Mouse (Mus musculus): ENCODE data around the gene Ibtk.
"Not testable (repeated sequence)": the region's sequence is repeated elsewhere in the genome, so short reads cannot be mapped to it uniquely, and the experiment has no call there.

Gene Ibtk

DNA sequence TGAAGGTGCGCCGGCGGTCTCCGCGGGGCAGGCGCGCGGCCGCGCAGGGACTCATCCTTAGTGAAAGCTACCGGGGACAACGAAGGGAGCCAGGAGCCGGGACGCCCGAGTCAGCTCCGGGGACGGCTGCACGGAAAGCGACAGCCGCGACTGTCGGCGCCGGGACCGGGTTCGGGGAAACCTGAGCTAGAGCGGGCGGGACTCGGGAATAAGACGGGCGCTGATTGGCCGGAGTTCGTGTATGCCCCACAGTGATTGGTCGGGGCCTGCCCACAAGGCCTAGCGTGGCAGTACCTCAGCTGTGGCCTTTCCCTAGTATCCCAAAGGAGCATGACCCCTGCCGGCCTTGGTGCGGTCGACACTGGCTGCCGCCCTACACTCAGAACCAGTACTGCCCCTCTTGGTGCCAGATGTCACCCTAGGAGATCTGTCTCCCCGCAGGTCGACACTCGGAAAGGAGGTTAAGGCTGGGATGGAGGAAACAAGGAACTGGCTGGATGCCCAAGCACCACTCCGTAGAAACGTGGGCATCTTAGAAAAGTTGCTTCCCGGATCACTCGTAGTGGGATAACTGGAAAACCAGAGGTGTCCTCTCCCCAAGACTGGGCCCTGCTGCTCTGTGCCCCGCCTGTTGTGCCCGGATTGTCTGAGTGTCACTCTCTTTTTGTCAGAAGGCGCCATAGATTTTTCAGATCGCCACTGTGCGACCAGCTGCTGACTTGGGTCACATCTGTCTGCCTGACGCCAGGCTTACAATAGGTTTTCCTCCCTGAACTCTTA is at the start of gene Ibtk:
Gene Ibtk, minus strand, starts transcription at position 193 of the 780 bp plus-strand sequence.
- peak; percentile 99 for ATAC-seq (ENCODE audit: insufficient number of reproducible peaks, low FRiP score, low TSS enrichment)

DNA sequence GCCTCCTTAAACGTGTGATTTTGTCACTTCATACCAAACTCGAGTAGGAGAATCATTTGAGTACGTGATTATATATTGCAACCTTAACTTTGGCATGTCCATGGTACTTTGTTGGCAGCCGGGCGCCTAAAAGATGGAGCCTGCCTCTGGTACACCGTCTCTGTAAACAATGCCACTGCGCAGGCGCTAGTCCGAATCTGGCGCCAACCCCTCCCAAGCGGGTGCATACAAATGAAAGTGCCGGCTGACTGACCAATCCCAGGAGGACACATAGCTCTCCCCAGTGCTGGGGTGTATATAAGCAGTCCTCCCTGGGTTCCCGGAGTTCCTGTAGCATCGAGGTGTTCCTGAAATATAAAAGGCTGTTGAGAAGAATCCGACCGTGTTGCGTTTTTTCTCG is 42.4 kb upstream of the Ibtk start:
- not testable (repeated sequence) for ATAC-seq (ENCODE audit: insufficient number of reproducible peaks, low FRiP score, low TSS enrichment)

DNA sequence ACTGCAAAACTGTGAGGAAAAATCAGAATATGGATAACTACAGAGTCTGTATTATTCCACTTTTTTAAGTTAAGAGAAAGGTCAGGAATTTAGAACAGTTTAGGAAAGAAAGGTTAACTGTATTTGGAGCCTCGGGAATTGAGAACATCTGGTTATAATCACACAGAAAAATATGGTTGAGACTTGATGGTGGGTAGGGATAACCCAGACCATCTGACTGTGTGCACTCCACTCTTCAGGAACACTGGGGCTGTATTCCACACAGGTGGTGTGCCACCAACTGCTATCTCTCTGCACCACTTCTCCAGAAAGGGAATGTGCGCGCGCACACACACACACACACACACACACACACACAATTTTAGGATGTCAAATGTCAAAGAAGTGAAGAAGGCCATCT is 31.1 kb upstream of the Ibtk start:
- ATAC-seq (ENCODE audit: insufficient number of reproducible peaks, low FRiP score, low TSS enrichment): no peak

DNA sequence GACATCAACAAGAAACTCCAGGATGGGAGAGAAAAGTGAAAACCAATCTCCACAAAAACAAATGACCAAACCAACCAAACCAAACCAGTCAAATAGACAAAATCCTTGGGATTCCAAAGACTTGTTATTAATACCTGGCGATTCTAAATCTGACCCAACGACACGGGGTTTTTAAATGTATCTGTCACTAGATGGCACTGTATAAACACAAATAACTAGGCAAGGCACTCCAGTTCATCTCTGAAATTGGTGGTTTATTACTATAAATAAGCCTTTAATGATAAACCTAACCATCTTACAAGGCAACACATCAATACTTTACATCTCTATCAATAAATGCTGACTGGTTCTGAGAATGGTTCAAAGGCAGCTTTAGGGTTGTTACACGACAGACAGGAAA is 30.3 kb upstream of the Ibtk start:
- ATAC-seq (ENCODE audit: insufficient number of reproducible peaks, low FRiP score, low TSS enrichment): no peak

DNA sequence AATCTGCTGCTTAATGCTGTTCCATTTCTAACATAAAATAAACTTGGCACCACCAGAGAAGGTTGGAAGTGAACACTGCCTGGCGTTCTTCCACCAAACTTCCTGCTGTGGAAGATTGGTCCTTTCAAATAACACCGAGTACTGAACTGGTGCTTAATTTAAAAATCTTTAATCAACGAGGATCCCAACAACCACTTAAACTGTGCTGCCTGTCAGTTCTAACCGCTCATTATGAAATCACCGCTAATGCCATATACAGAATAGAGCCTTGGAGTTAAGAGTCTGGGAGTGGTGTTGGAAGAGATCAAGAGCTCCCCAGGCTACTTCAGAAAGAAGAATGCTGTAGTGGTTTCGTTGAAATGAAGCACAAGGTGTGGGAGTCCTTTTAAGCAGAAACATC is 28.4 kb upstream of the Ibtk start:
- ATAC-seq (ENCODE audit: insufficient number of reproducible peaks, low FRiP score, low TSS enrichment): no peak

DNA sequence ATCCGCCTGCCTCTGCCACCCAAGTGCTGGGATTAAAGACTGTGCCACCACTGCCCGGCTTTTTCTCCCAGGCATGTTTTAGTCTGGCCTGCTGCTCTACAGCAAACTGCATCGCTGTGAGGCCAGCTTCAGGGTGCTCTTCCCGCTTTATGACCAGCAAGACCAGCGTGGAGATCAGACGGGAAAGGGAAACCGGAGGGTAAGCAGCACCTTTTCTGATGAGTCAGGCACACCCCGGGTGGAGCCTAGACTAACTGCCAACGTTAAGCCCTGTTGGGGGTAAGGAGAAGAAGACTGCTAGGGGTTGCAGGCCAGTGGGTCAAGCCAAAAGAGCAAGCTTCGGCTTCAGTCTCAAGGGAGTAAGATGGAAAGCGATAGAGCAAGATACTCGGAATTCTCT is 23.1 kb upstream of the Ibtk start:
- no peak for ATAC-seq (ENCODE audit: insufficient number of reproducible peaks, low FRiP score, low TSS enrichment)

DNA sequence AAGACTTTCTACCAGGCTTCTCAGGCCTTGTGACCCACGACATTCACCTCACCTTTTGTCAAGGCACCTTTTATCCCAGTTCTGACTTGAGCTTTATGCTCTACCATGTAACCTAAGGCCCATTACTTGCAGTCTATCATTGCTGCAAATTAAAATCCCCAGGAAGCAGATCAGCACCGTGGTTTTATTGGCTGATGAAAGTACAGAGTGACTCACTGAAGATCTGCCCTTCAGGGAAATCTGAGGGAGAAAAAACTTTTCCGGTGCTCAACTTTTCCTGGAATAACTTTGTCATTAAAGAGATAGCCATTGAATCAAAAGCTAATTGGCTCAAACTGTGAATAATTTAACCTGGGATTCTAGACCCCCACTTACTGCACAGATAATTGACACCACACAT is 22.3 kb upstream of the Ibtk start:
- ATAC-seq (ENCODE audit: insufficient number of reproducible peaks, low FRiP score, low TSS enrichment): no peak

DNA sequence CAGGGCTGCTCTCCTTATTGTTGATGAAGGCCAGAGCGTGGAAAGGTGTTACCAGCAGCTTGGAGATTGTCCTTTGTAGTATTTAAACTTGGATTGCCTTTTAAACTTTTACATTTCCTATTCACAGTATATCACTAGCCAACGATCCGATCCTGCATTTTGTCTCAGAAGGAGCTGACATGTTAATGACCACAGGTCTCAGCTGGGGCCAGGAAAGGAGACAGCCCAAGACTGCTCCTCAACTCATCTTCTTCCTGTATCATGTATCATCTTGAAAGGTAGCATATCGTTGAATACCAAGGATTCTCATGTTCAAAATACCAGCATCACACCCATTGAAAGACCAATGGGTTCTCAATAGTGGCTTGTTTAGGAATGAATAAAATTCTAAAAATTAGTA is 21.2 kb upstream of the Ibtk start:
- no peak for ATAC-seq (ENCODE audit: insufficient number of reproducible peaks, low FRiP score, low TSS enrichment)

DNA sequence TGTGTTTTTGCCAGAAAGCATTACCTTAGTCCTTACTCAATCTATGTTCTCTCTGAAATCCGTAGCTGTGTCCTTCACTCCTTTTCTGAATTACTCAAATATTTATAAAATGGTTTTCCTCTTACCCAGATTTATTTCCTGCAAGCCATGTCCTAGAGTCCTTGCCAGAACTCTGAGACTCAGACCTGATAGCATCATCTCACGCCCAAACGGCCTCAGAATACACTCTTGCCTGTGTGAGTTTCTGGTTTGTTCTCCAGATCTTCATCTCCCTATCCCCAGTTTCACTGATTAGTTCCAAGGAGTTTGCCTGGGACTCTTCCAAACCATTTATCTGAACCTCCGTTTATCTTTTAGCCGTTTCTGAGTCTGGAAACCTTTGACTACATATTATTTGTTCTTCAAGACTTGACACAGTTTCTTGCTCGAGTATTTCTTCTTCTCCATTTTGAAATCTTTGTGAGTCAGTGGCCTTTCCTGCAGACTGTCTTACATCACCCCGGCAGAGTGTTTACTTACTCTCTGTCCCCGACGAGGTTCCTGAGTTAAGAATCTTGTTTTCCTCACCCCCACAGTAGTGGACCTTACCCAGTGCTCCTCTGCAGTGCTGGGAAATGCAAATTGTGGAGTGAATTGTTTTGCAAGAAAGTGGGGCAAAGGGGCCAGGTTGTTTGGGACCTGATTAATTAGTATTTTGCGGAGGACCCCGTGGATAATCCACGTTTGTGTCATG is 20.1 kb upstream of the Ibtk start:
- ATAC-seq (ENCODE audit: insufficient number of reproducible peaks, low FRiP score, low TSS enrichment): no peak

DNA sequence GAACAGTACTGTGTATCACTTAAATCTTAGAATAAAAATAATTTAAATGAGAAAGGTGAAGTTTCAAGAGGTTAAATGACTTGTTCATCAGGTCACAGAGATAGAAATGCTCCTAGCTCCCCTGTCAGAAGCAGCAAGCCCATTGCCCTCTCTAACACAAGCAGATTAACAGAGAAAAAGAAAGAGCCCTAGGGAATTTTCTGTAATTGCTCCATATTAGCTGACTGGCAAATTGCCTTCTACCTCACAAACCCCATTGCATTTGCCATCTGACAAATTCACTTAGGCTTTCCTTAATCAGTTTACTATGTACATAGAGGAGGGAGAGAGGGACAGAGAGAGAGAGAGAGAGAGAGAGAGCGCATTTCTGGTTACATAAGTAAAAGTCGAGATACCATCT is 18.1 kb upstream of the Ibtk start:
- no peak for ATAC-seq (ENCODE audit: insufficient number of reproducible peaks, low FRiP score, low TSS enrichment)

DNA sequence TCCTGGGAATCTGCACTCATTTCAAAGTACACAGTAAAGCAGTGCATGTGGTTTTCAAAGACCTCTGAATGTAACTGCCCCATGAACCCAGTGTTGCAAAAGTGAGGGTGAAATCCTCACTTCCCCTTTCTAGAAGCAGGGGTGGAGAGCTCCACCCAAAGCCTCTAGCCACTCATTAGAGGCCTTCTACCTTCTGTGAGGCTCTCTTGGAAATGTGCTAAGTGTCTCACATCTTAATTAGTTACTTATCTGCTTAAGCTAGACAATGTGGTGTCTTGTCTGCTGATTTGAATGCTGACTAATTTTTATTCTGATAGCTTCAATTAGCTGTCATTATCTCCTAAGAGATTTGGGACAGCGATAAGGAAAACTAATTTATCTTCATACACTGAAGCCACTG is 13.3 kb upstream of the Ibtk start:
- ATAC-seq (ENCODE audit: insufficient number of reproducible peaks, low FRiP score, low TSS enrichment): no peak

DNA sequence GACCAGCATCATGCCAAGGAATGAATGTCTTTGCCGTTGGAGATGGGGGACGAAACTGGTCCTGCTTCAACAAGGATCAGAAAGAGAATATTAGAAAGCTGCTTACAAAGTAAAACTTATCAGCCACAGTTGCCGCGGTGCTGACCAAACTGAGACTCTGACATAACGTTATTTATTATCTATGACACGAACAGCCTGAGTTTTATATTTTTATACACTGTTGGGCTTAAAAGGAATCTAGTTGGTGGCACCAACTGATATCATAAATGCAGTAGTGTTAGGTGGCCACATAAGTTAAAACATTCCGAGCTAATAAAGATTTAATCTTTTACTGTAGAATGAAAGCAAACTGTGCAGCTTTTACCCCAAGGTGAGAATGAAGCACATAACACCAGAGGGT is 1.7 kb upstream of the Ibtk start:
- no peak for ATAC-seq (ENCODE audit: insufficient number of reproducible peaks, low FRiP score, low TSS enrichment)

DNA sequence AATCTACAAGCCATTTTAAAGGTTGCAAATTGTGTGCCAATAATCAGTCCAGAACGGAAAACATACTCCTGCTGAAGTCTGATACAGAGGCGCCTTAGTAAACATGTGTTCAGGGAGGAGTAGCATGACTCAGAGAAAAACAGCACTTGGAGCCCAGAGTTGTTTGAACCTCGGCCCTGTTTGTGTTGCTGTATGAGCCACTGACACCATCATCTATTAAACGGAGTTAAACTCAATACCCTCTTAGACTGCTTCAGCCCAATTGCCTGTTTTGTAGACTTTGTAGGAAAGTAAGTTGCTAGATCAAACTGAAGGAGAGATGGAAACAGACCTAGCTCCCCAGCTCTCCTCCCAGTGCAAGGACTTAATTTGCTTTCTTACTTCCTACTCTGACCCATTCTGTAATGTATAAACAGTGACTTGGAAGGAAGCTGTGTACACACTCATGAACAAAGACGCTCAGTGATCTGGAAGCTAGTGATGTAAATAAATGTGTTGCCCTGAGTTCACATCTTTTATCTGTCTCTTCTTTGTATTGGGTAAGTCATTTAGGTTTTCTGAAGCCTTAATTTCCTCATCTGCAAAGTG is 882 bp upstream of the Ibtk start:
- no peak for ATAC-seq (ENCODE audit: insufficient number of reproducible peaks, low FRiP score, low TSS enrichment)

DNA sequence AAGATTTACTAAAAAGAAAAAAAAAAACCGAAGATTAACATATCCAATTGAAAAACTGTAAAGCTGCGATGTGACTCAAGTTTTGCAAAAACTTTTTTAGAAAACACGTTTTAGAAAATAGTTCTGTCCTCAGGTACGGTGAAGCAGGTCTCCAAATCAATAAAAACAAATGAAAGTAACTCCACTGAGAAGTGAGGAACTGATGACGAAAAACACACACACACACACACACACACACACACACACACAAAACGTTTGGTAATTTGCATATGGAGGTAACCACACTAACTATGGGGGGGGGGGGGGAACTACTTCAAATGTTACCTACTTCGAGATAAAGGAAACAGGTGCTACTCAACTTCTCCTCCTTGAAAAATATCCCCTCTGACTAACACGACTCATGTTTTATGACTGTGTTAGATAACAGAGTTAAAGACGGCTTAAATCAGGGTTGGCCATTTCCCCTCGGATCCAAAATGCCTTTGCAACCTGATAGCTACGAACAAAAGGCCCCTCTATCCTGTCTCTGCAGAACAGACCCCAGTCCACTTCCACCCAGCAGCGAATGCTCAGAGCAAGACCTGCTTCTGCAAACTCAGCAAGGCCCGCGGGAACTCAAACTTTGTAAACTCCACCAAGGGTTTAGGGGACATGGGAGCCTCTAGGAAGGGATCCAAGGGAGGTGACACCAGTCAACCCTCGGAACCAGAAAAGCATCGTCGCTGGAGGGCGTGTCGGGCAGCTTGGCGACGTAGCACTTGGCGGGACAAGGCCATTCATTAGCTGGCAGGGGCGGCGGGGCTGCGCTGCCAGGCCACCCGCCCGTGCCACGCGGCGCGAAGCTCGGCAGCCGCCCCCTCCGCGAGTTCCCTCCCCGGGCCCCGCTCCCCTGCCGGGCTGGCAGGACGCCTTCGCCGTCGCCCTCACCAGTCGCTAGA is 661 bp downstream of the Ibtk start:
- peak; percentile 73 for ATAC-seq (ENCODE audit: insufficient number of reproducible peaks, low FRiP score, low TSS enrichment)

DNA sequence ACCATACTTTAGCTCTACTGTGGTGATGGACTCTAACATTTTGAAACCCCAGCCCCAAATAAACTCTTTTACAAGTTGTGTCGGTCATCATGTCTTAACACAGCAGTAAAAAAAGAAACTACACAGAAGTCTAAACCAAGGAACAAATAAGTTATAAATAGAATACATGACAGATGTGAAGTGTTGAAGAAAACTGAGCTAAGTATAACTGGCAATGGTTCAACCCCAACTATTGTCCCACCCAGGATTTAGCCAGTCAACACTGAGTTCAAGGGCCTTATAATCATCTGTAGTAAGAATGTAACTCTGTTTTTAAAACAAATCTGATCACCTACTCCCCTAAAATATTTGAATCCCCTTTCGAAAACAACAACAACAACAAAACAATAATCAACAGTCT is 3.6 kb downstream of the Ibtk start:
- no peak for ATAC-seq (ENCODE audit: insufficient number of reproducible peaks, low FRiP score, low TSS enrichment)

DNA sequence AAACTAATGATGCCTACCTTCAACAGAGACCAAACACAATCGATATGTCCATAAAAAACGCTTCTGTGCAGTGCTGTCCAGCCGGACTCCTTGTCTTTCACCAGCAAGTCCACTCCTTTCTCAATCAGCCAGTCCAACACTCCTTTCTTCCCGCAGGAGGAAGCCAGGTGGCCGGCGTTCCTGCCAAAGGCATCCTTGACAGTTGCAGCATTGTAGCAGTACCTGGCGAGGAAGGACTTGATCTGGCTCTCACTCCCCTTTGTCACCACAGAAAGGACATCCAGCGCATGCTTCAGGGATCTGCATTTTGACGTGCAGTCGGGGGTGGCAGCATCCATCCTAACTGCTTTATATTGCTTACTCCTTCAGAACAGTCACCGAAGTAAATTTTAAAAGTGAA is 5.8 kb downstream of the Ibtk start:
- ATAC-seq (ENCODE audit: insufficient number of reproducible peaks, low FRiP score, low TSS enrichment): peak; percentile 90

DNA sequence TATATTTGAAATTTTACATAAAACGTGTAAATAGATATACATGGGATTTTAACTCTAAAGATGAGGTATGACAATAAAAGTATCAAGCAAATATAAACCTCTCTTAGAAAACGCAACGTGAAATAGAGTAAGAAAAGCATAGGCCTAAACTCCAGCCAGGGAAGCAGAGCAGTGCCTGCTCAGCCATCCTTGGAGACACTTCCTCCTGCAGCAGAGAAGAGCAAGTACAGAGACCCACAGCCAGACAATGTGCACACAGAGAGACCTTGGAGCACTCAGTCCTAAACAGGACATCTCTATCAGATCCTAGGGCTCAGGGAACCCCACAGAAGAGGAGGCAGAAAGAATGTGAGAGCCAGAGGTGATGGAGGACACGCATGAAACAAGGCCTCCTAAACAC is 7.0 kb downstream of the Ibtk start:
- ATAC-seq (ENCODE audit: insufficient number of reproducible peaks, low FRiP score, low TSS enrichment): no peak

DNA sequence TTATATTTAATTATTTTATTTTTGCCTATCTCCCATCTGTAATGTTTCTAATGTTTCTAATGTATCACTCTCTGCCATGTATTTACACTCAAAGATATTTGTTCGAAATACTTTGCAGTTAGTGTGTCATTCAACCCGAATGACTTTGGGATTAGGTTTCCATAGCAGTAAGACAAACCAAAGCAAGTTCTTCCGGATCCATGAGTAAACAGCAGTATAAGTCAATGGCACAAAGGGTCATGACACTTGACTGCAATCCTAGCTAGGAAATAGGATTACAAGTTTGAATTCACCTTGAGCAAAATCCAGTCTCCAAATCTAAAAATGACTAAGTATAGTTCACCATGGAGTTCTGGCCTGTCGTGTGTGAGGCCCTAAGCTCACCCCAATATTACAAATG is 9.9 kb downstream of the Ibtk start:
- ATAC-seq (ENCODE audit: insufficient number of reproducible peaks, low FRiP score, low TSS enrichment): no peak

DNA sequence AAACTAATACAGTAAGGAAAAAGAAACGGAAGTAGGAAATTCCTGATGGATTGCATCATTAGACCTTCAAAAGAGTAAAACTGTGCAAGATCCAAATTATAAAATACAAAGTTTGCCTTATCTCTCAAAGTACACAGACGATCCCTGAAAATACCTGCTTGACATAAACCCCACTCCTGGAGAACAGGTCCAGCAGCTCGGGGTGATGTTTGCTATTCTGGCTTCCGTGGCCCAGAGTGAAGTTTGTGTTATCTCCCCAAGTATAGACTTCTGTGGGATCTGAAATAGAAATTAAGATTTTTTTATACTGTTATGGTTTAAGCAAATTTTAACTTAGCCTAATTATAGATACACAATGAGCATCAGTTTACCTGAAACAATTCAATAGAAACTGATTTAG is 14.3 kb downstream of the Ibtk start:
- ATAC-seq (ENCODE audit: insufficient number of reproducible peaks, low FRiP score, low TSS enrichment): no peak

DNA sequence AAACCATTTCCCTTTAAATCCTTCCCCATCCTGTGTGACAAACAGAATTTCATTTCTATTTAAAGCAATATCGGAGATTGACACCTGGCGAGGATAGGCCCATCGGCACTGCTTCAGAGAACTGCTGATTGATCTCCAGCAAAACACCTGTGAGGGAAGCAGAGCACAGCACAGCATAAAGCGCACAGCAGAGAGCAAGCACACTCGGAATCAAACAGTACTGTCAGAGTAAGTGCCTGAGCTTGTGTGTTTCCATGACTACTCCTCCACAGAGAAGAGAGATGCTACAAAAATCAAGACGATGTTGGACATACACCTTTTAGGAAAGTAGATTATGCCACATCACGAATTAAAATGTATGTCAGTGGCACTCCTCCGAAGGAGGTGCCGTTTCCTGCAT is 25.1 kb downstream of the Ibtk start:
- no peak for ATAC-seq (ENCODE audit: insufficient number of reproducible peaks, low FRiP score, low TSS enrichment)

DNA sequence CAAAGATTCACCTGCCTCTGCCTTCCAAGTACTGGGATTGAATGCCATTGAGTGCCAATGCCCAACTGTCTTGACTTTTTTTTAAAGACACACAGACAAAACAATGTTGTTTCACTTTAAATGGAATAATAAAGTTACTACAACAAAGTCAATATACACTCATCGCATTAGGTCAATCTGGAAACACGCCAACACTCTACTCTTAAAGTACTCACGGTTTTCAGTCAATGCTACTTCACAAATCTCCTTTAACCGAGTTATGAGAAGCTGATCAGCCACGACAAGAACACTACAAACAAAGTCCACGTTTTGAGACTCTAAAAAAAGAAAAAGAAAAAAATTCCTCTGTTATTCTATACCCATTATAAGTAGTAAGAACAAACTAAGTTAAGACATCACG is 31.8 kb downstream of the Ibtk start:
- ATAC-seq (ENCODE audit: insufficient number of reproducible peaks, low FRiP score, low TSS enrichment): no peak

All from cerebellum, adult (tissue).